Mouse (Mus musculus): Measurements from ENCODE around the gene Ndel1. TPM values are rescaled to one million over a fixed set of nuclear protein-coding genes. Genes with fewer than 3 reads are reported as not detected.

The Ndel1 gene
- polyA plus RNA-seq, 1 experiment from 2014 or later = 55.2 TPM

GRCm38 (mm10) chr11:68902047-68902364, 30.3 kb upstream of the Ndel1 start:
- DNase-seq (ENCODE audit: low spot score) = no peak
- H3K36me3 ChIP-seq = peaks cover 47% of the 10 kb centered on the region
- H3K4me1 ChIP-seq = peaks cover 17% of the 10 kb centered on the region
- 2% methylated on average over 10 of the region's 10 CpGs for WGBS
- peak overlapping the region; percentile 85 for H3K4me3 ChIP-seq
- H3K9me3 ChIP-seq (replicated peaks) = no peaks in the 10 kb centered on the region
- peak overlapping the region; percentile 97 for H3K27ac ChIP-seq (replicated peaks)
- H3K27me3 ChIP-seq (ENCODE audit: low read depth, poor library complexity, severe bottlenecking) = no peaks in the 10 kb centered on the region

GRCm38 (mm10) chr11:68901351-68902046, 29.8 kb upstream of the Ndel1 start, which contains the start of gene Rpl26:
Gene Rpl26 (plus strand): TSS chr11:68901583.
- Histone ChIP-seq H3K4me1 (peaks cover 17% of the 10 kb centered on the region), H3K4me3 (peak within 1 kb of the TSS; percentile 85), H3K27me3 (ENCODE audit: low read depth, poor library complexity, severe bottlenecking) (no peaks in the 10 kb centered on the region), H3K9me3 (replicated peaks) (no peaks in the 10 kb centered on the region), H3K36me3 (peaks cover 42% of the 10 kb centered on the region), H3K27ac (replicated peaks) (peak within 1 kb of the TSS; percentile 97)
- under 1% methylated on average over 52 of the region's 52 CpGs for WGBS
- peak; percentile 99 for DNase-seq (ENCODE audit: low spot score)

GRCm38 (mm10) chr11:68900519-68901350, 29.1 kb upstream of the Ndel1 start:
- WGBS = 28% methylated on average over 31 of the region's 31 CpGs
- H3K27ac ChIP-seq (replicated peaks) = peak overlapping the region; percentile 97
- no peak for DNase-seq (ENCODE audit: low spot score)

GRCm38 (mm10) chr11:68899815-68900214, 28.2 kb upstream of the Ndel1 start:
- Histone ChIP-seq H3K4me3 (no peak overlapping the region), H3K4me1 (peaks cover 17% of the 10 kb centered on the region), H3K36me3 (peaks cover 25% of the 10 kb centered on the region), H3K27me3 (ENCODE audit: low read depth, poor library complexity, severe bottlenecking) (no peaks in the 10 kb centered on the region), H3K27ac (replicated peaks) (no peak overlapping the region), H3K9me3 (replicated peaks) (no peaks in the 10 kb centered on the region)
- DNase-seq (ENCODE audit: low spot score) = no peak
- 90% methylated on average over 8 of the region's 8 CpGs for WGBS

More at GRCm38 (mm10) chr11:68900519-68901350, 29.1 kb upstream of the Ndel1 start:
- no peaks in the 10 kb centered on the region for H3K27me3 ChIP-seq (ENCODE audit: low read depth, poor library complexity, severe bottlenecking)
- H3K4me3 ChIP-seq = peak overlapping the region; percentile 85
- H3K9me3 ChIP-seq (replicated peaks) = no peaks in the 10 kb centered on the region
- H3K4me1 ChIP-seq = peaks cover 17% of the 10 kb centered on the region
- H3K36me3 ChIP-seq = peaks cover 34% of the 10 kb centered on the region

GRCm38 (mm10) chr11:68898790-68899189, 27.1 kb upstream of the Ndel1 start:
- Histone ChIP-seq H3K36me3 (peaks cover 15% of the 10 kb centered on the region), H3K27ac (replicated peaks) (no peak overlapping the region), H3K4me3 (no peak overlapping the region), H3K4me1 (peaks cover 17% of the 10 kb centered on the region), H3K27me3 (ENCODE audit: low read depth, poor library complexity, severe bottlenecking) (no peaks in the 10 kb centered on the region), H3K9me3 (replicated peaks) (no peaks in the 10 kb centered on the region)
- DNase-seq (ENCODE audit: low spot score) = no peak
- WGBS = 91% methylated on average over 6 of the region's 6 CpGs

GRCm38 (mm10) chr11:68897838-68898237, 26.2 kb upstream of the Ndel1 start:
- DNase-seq (ENCODE audit: low spot score) = no peak
- no peaks in the 10 kb centered on the region for H3K9me3 ChIP-seq (replicated peaks)
- H3K27me3 ChIP-seq (ENCODE audit: low read depth, poor library complexity, severe bottlenecking) = no peaks in the 10 kb centered on the region
- no peak overlapping the region for H3K4me3 ChIP-seq
- peaks cover 12% of the 10 kb centered on the region for H3K4me1 ChIP-seq
- H3K27ac ChIP-seq (replicated peaks) = no peak overlapping the region
- H3K36me3 ChIP-seq = peaks cover 5% of the 10 kb centered on the region
- 72% methylated on average over 6 of the region's 6 CpGs for WGBS

- DNase-seq (ENCODE audit: low spot score) = no peak
- no peaks in the 10 kb centered on the region for H3K36me3 ChIP-seq
- WGBS = 41% methylated on average over 4 of the region's 4 CpGs
- peaks cover 6% of the 10 kb centered on the region for H3K4me1 ChIP-seq
- H3K4me3 ChIP-seq = no peak overlapping the region
- no peak overlapping the region for H3K27ac ChIP-seq (replicated peaks)
- no peaks in the 10 kb centered on the region for H3K9me3 ChIP-seq (replicated peaks)
- no peaks in the 10 kb centered on the region for H3K27me3 ChIP-seq (ENCODE audit: low read depth, poor library complexity, severe bottlenecking)
Observed at GRCm38 (mm10) chr11:68897120-68897519, 25.5 kb upstream of the Ndel1 start.

- Histone ChIP-seq H3K4me1 (peaks cover 6% of the 10 kb centered on the region), H3K36me3 (no peaks in the 10 kb centered on the region), H3K27me3 (ENCODE audit: low read depth, poor library complexity, severe bottlenecking) (no peaks in the 10 kb centered on the region), H3K27ac (replicated peaks) (no peak overlapping the region), H3K4me3 (no peak overlapping the region), H3K9me3 (replicated peaks) (no peaks in the 10 kb centered on the region)
- DNase-seq (ENCODE audit: low spot score) = no peak
- 93% methylated on average over 5 of the region's 5 CpGs for WGBS
Observed at GRCm38 (mm10) chr11:68896247-68896646, 24.6 kb upstream of the Ndel1 start.

- no peaks in the 10 kb centered on the region for H3K4me1 ChIP-seq
- H3K36me3 ChIP-seq = no peaks in the 10 kb centered on the region
- no peak for DNase-seq (ENCODE audit: low spot score)
- H3K9me3 ChIP-seq (replicated peaks) = no peaks in the 10 kb centered on the region
- no peak overlapping the region for H3K4me3 ChIP-seq
- H3K27me3 ChIP-seq (ENCODE audit: low read depth, poor library complexity, severe bottlenecking) = no peaks in the 10 kb centered on the region
- WGBS = 76% methylated on average over 12 of the region's 12 CpGs
- no peak overlapping the region for H3K27ac ChIP-seq (replicated peaks)
Observed at GRCm38 (mm10) chr11:68893911-68894464, 22.3 kb upstream of the Ndel1 start.

GRCm38 (mm10) chr11:68892233-68892832, 20.7 kb upstream of the Ndel1 start:
- DNase-seq (ENCODE audit: low spot score) = no peak
- H3K36me3 ChIP-seq = no peaks in the 10 kb centered on the region

GRCm38 (mm10) chr11:68891823-68892222, 20.2 kb upstream of the Ndel1 start:
- no peak for DNase-seq (ENCODE audit: low spot score)
- WGBS = 82% methylated on average over 5 of the region's 5 CpGs
- no peaks in the 10 kb centered on the region for H3K4me1 ChIP-seq
- no peaks in the 10 kb centered on the region for H3K9me3 ChIP-seq (replicated peaks)
- no peak overlapping the region for H3K27ac ChIP-seq (replicated peaks)
- no peaks in the 10 kb centered on the region for H3K36me3 ChIP-seq
- no peak overlapping the region for H3K4me3 ChIP-seq
- H3K27me3 ChIP-seq (ENCODE audit: low read depth, poor library complexity, severe bottlenecking) = no peaks in the 10 kb centered on the region

More at GRCm38 (mm10) chr11:68892233-68892832, 20.7 kb upstream of the Ndel1 start:
- H3K4me1 ChIP-seq = no peaks in the 10 kb centered on the region
- no peaks in the 10 kb centered on the region for H3K27me3 ChIP-seq (ENCODE audit: low read depth, poor library complexity, severe bottlenecking)
- no peak overlapping the region for H3K27ac ChIP-seq (replicated peaks)
- H3K9me3 ChIP-seq (replicated peaks) = no peaks in the 10 kb centered on the region
- H3K4me3 ChIP-seq = no peak overlapping the region
- WGBS = 78% methylated on average over 15 of the region's 15 CpGs

GRCm38 (mm10) chr11:68890625-68891024, 19.0 kb upstream of the Ndel1 start:
- Histone ChIP-seq H3K4me3 (no peak overlapping the region), H3K4me1 (no peaks in the 10 kb centered on the region), H3K27ac (replicated peaks) (no peak overlapping the region), H3K36me3 (no peaks in the 10 kb centered on the region), H3K27me3 (ENCODE audit: low read depth, poor library complexity, severe bottlenecking) (no peaks in the 10 kb centered on the region), H3K9me3 (replicated peaks) (no peaks in the 10 kb centered on the region)
- no peak for DNase-seq (ENCODE audit: low spot score)
- WGBS = 67% methylated on average over 2 of the region's 2 CpGs

Measured in midbrain, embryonic 10.5 days (tissue).